Mouse (Mus musculus) layer of hippocampus, adult 9-11 months (tissue): ENCODE measurements around the gene Fbxw2.
"Not testable (repeated sequence)": the region's sequence is repeated elsewhere in the genome, so short reads cannot be mapped to it uniquely, and the experiment has no call there.

Source experiments
- DNase-seq: peaks from one replicate; pipeline ENCODE4 v3.0.0; 2022

The Fbxw2 gene

GRCm38 (mm10) chr2:34809568-34809967, 16.5 kb downstream of the Fbxw2 start:
- DNase-seq = no peak

GRCm38 (mm10) chr2:34808057-34808456, 18.1 kb downstream of the Fbxw2 start:
- DNase-seq = no peak

- no peak for DNase-seq
Observed at GRCm38 (mm10) chr2:34805364-34805950, 20.7 kb downstream of the Fbxw2 start.

- no peak for DNase-seq
Observed at GRCm38 (mm10) chr2:34804815-34805214, 21.3 kb downstream of the Fbxw2 start.

GRCm38 (mm10) chr2:34804172-34804571, 21.9 kb downstream of the Fbxw2 start:
- no peak for DNase-seq

- no peak for DNase-seq
Observed at GRCm38 (mm10) chr2:34803746-34804145, 22.4 kb downstream of the Fbxw2 start.

GRCm38 (mm10) chr2:34802565-34803245, 23.4 kb downstream of the Fbxw2 start:
- DNase-seq = not testable (repeated sequence)

- peak; percentile 99 for DNase-seq
Observed at GRCm38 (mm10) chr2:34801516-34802482, 24.3 kb downstream of the Fbxw2 start.

- DNase-seq = no peak
Observed at GRCm38 (mm10) chr2:34800371-34800770, 25.7 kb downstream of the Fbxw2 start.

GRCm38 (mm10) chr2:34799357-34800256, 26.5 kb downstream of the Fbxw2 start, which contains the start of gene Rabepk:
Gene Rabepk, minus strand, starts transcription at chr2:34799912.
- peak; percentile 79 for DNase-seq

GRCm38 (mm10) chr2:34795426-34795825, 30.7 kb downstream of the Fbxw2 start:
- DNase-seq = no peak

- no peak for DNase-seq
Observed at GRCm38 (mm10) chr2:34794511-34794910, 31.6 kb downstream of the Fbxw2 start.

GRCm38 (mm10) chr2:34792543-34792942, 33.6 kb downstream of the Fbxw2 start:
- DNase-seq = not testable (repeated sequence)

- DNase-seq = no peak
Observed at GRCm38 (mm10) chr2:34790282-34790681, 35.8 kb downstream of the Fbxw2 start.

GRCm38 (mm10) chr2:34784085-34784484, 42.0 kb downstream of the Fbxw2 start:
- DNase-seq = no peak

- no peak for DNase-seq
Observed at GRCm38 (mm10) chr2:34783064-34784020, 42.8 kb downstream of the Fbxw2 start.

- DNase-seq = no peak
Observed at GRCm38 (mm10) chr2:34777237-34777868, 48.8 kb downstream of the Fbxw2 start.

GRCm38 (mm10) chr2:34774493-34774892, 51.6 kb downstream of the Fbxw2 start:
- DNase-seq = no peak

GRCm38 (mm10) chr2:34773673-34774072, 52.4 kb downstream of the Fbxw2 start:
- no peak for DNase-seq
